Mouse (Mus musculus): ENCODE data around the gene March5.
A peak's percentile ranks its signal among the peaks of the same experiment; 100 is the strongest.

Gene March5

DNA sequence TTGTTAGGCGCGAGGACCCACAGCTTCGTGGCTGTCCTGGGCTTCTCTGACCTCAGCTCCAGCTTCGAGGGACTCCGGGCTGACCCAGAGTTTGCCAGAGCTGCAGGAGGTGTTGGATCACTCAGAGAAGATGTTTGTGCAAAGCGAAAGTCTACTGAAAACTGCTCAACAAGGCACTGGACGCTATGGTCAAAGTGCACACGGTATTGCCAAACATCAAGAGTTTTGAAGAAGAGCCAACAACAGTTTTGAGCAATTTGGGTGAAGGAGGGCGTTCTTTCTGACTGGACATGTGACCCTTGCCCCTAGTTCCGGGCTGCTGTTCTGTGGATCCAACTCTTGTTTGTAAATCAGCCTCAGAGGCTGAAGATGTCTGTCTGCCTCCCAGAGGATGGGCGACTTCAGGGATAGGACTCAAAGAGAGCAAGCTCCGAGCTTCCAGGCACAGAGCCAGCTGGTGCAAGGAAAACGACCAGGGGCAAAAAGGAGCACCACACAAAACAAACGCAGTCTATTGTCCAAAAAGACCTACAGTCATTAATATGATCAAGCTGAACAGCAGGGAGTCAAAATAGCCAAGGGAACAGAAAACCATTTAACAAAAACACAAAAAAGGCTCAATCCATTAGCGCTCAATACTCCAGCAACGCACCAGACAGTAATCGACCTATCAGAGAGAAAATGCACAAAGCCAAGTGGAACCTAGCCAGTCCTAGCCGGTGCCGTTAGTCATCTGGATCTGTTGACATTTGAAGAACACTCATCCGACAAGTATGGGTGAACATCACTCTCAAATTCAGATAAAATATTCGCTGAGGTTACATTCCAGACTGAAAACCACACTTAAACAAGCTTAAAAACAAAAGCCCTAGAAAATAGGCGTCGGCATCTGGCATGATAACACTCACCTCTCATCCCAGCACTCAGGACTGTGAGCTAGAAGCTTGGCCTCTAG, 56.9 kb downstream of the March5 start:
- no peak for DNase-seq (ENCODE audit: low spot score)

DNA sequence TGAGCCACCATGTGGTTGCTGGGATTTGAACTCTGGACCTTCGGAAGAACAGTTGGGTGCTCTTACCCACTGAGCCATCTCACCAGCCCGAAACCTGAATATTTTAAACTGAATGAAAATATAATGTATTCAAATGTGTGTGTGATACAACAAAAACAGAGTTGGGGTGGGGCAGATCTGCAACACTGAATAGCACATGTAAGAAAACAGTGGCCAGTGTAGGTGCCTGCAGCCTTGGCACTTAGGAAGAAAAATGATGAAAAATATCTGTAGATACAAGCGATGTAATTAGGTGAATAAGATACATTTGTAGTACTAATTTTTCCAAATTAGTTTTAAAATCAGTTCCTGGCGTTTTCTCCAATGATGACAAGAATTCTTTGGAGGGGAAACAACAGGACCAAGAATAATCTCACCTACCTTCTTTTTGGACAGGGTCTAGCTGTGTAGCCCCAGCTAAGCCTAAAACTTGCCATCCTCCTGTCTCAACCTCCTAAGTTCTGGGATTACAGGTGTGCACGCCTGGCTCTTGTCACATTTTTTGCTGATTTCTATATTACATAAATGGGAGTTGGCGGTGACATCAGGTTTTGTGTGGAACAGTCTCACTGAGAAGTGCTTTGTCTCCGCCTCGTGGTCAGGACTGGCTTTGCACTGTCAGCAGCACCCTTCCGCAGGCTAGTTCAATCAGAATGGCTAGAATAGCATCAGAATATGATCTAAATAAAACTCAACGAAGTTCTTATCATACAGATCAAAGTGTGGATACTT, 58.2 kb downstream of the March5 start:
- peak; percentile 76 for DNase-seq (ENCODE audit: low spot score)

DNA sequence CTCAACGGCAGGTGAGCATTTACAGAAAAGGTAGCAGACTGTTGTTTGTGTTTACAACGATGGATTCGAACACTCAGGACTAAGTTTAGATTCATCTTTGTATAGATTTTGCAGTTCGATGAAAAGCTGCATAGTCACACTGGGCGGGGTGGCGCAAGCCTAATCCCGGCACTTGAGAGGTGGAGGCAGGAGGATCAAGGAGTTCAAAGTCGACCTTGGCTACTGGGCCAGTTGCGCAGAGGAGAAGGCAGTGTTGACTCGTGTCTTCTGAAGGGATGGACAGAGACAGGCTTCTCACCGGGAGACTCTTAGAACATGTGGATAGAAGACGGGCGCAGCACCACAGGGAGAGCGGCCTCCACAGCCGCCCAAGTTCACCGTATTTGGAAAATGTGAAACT, 61.8 kb downstream of the March5 start:
- no peak for DNase-seq (ENCODE audit: low spot score)

All from c-Kit-positive CD71-positive TER-119-positive erythroid progenitor cells, embryonic 14.5 days (primary cell).